Mouse (Mus musculus) activated CD4-positive, CD25-positive, alpha-beta regulatory T cell, adult 4 months (primary cell): ENCODE measurements at regions not wholly inside any gene's neighbourhood (a gene's known extent, or its start where the extent isn't known, plus 50 kb on each side); places are given as distances from the start of the nearest gene placed in this dataset.

ENCODE experiments used
- ATAC-seq: one replicate; pipeline ENCODE4 v1.8.0; 2017

DNA sequence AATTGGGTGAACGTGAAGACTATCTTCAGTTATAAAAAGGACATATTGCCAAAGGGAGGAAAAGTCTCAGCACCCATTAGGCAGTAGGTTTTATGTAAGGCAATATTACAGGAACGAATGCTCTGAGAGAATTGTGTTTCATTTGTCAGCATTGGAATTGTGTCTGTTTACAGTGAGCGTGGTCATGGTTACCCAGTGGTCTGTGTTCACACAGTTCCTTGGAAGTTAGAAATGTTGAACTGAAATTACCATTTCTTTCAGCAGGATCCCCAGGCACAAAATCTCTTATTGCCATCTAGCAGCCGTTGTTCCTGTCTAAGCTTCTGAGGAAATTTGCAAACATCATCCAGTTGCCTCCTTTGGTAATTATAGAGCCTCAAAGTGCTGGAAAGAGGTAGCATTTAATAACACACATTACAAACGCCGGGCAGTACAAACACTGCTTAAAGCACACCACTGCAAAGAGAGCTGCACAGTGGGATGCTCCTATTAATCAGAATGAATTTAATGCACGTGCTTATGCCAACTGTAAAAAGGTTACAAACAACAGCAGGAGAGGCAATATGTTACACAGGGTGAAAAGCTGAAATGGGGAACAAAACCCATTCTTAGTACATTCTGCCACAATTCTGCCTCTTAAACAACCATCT lies 555.4 kb upstream of the Marcks start:
- ATAC-seq = no peak

- no peak for ATAC-seq
These were observed 554.1 kb upstream of the Marcks start for GRCm38 (mm10) chr10:37692851-37693250.

DNA sequence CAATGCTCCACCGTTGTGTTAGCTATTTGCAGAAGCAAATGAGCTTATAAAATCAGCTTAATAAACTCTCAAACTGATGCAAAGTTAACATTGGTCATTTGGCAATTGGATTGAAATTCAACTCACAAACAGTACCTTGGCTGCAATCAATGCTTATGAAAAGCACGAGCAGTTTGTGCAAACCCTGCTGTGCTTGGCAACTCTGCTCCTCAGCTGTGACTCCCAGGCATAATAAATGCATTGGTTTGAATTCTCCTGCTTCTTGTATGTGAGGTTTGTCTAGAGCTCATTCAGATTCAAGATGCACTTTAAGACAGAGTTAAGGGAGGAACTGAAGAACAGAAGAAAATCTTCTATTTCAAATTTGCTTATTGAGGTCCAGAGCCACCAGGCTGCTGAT lies 553.2 kb upstream of the Marcks start:
- ATAC-seq = no peak

DNA sequence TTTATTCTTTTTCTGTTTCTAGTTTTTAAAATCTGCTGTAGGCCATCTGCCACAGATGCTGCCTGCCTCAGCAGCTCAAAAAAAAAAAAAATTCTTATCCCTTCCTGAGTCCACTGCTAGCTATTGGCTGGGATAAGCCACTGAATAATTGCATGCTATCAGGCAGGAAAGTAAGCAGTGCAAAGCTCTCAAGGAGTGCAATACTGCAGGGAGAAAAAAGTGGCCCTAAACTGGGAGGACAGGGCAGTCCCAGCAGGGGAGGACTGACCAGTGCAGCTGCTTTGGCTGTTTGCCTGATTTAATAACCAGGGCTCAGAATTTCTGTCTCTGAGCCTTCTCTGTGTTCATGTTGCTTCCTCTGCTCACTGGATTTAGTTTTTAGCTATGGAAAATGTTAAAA lies 544.4 kb upstream of the Marcks start:
- no peak for ATAC-seq

GRCm38 (mm10) chr10:37680601-37681000 lies 541.9 kb upstream of the Marcks start:
- ATAC-seq = no peak

GRCm38 (mm10) chr10:37677826-37678225 lies 539.1 kb upstream of the Marcks start:
- no peak for ATAC-seq

DNA sequence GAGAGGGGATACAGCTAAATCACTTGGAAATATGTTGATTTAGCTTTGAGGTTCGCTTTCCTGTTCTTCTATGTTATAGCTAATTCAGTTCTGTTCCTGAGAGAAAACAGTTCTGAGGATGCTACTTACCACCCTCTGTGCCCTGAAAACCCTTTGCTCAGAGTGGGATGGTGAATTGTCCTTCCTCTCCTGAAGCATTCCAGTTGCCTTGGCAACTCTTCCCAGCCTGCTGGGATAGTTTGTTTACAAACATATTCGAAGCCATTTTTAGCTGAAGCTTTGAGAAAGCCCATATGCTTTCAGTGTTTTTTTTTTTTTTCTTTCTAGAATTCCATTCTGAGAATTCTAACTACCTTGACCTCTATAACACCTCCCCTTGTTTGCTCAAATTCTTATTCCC lies 530.1 kb upstream of the Marcks start:
- ATAC-seq = no peak

GRCm38 (mm10) chr10:37667031-37667745 lies 528.5 kb upstream of the Marcks start:
- no peak for ATAC-seq

DNA sequence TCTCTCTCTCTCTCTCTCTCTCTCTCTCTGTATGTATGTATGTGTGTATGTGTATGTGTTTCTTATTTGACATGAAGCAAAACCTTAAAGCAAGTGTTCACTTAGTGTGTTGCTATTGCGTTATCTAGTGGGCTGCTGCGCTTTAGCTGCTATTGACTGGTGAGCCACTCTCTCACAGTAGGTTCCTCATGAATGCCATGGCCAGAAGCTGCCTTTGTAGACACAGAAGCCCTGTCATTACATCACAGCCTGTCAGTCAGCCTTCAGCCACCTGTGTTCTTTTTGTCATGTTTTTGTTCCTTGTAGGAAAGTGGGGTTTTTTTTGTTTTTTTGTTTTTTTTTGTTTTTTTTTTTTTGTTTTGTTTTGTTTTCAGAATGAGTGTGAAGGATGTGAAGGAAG lies 527.8 kb upstream of the Marcks start:
- no peak for ATAC-seq

DNA sequence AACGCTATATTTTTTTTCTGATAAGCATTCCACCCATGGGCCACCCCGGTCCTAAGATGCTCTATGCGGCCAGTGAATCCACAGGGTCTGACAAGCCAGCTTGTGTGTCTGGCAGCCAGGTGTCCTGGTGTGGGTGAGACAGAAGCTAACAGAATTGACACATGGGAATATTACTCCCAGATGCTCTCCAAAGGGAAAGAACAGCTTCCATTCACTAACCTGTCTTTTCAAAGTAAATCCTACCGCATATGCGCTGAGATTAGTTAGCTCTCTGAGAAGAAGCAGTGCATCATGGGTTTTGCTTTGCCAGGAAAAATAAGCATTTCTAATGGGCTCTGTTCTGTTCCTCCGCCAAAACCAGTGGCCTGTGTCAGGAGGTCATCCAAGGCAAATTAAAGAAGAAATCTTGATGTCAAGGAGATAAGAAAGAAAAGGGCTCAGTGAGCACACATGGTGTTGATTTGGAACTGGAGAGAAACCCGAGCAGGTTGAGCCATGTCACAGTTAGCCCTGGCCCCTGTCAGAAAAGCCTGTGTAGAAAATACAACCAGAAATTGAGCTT lies 498.4 kb upstream of the Marcks start:
- no peak for ATAC-seq

- no peak for ATAC-seq
These were observed 497.7 kb upstream of the Marcks start for GRCm38 (mm10) chr10:37636421-37636820.

DNA sequence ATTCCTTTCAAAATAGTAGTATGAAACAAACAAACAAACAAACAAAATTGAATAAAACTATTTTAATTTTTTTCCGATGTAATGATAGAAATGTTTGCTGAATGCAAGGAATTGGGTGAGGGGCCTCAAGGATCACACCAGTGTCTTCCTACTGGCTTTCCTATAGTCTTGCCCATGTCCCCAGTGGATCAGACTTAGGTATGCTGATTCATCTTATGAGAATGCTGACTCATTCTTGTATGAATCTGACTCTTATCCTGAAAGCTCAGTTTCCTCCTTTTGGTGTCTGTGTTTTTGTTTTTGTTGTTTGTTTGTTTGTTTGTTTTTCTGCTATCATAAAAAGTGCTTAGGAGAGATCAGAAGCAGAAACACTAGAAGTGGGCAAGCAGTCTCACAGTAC lies 491.7 kb upstream of the Marcks start:
- ATAC-seq = no peak

- no peak for ATAC-seq
These were observed 489.2 kb upstream of the Marcks start for GRCm38 (mm10) chr10:37627900-37628299.

GRCm38 (mm10) chr10:37626758-37627201 lies 488.1 kb upstream of the Marcks start:
- no peak for ATAC-seq

DNA sequence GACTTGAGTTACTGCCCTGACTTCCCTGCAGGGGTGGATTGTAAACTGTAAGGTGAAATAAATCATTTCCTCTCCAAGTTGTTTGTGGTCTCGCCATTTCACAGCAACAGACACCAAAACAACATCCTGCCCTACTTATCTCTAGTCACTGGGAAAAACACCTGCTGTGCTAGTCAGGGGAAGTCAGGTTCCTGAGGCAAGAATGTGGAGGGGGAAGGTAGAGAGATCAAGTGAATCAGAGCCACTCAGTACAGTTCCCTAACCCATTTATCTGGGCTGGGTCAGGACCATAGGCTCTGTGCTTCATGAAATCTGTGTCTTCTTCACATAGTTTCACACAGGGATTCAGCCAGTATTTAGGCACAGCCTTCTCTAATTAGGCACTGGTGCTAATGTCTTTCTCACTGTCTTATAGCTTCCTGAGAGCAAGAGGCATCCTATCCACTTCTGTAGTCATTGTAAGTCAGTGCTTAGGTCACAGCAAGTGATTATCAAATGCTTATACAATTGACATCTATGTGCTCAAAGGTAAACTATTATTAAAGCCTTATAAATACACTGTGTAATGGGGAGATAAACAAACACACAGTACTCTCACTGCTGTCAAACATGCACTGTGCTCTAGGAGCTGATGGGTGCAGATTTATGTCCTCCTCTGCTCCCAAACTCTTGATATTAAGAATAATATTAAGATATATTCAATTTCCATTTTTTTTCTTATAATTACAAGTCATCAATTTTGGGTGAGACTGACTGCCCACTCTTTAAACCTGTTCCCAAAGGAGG lies 487.4 kb upstream of the Marcks start:
- ATAC-seq = no peak

DNA sequence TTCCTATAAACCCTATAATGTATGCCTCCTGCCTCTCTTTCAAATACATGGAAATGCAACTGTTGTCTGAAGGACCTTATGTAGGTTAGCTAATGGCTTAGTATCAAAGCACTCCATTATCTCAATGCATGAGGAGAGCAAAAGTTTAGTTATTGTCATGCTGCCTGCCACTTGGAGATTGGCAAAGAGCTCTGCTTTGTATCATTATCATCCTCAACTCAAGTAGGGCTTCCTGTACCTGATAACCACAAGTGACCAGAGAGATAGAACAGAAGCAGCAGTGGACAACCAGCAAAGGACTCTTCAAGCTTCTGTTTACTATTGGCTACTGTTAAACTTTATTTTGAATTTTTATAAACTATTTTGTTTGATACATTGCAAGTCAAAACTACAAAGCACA lies 484.3 kb upstream of the Marcks start:
- no peak for ATAC-seq

- no peak for ATAC-seq
These were observed 479.9 kb upstream of the Marcks start for GRCm38 (mm10) chr10:37618606-37619005.

DNA sequence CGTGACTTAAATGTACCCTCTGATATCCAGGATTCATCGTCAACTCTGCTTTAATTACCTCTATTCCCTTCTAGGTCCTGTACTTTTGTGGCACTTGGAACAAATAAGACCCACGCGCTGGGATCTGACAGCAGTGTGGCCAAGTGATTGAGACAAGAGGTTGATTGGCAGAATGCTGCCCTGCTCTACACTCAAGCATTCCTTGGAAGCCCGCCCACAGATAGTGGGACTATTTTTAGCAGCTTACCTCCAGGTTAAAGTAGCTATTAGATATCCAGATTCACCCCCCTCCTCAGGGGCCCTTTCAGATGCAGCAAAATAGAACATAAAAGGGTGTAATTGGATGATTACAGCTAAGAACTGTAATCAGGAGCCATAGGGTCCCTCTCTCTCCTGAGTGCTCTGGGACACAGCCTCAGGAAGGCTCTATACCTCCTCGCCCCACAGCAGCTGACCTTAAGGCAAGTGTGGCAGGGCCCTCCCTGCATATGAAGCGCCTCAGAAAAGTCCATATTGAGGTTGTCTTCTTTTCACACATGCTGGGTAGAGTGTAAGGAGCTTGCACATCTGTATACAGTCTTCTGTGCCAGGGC lies 479.1 kb upstream of the Marcks start:
- no peak for ATAC-seq

- no peak for ATAC-seq
These were observed 477.4 kb upstream of the Marcks start for GRCm38 (mm10) chr10:37615926-37616691.

GRCm38 (mm10) chr10:37613936-37614335 lies 475.2 kb upstream of the Marcks start:
- ATAC-seq = no peak

DNA sequence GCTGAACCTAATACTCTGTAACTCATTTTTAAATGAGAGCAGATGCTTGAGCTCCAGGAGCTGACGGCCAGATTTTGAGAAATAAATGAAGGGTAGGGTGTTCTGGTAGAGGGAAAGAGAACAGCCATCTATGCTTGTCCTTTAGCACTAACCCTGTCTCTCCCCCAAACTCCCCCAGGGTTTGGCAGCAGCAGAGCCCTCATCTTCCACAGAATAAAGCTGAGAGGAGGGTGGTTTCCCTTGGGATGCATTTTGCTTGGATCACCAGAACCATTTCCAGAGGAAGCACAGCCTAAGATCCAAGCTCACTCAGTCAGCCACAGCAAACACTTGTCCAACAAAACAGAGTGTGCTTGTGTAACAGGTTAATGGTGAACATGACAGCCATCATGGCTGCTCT lies 464.8 kb upstream of the Marcks start:
- no peak for ATAC-seq

GRCm38 (mm10) chr10:37602936-37603335 lies 464.2 kb upstream of the Marcks start:
- no peak for ATAC-seq
